Mouse (Mus musculus) forebrain, embryonic 13.5 days (tissue): ENCODE measurements around the gene Smarcc2. TPM values are rescaled to one million over a fixed set of nuclear protein-coding genes. Genes with fewer than 3 reads are reported as not detected.

Experiments used
- ATAC-seq: fragments of 200-750 bp; cut with Nextera tagmentation; 2 replicates; pipeline ENCODE4 v1.8.0; 2017
- H3K27ac ChIP-seq: fragments of 300-500 bp; sonication (generic); 2 replicates; pipeline ENCODE4 v1.5.1; 2015; ENCODE audit warnings: inconsistent platforms, mild to moderate bottlenecking, moderate library complexity
- H3K27me3 ChIP-seq: fragments of 300-500 bp; sonication (generic); 2 replicates; pipeline ENCODE4 v1.6.1; 2015; ENCODE audit warnings: mild to moderate bottlenecking, inconsistent platforms
- H3K36me3 ChIP-seq: fragments of 300-500 bp; sonication (generic); 2 replicates; pipeline ENCODE4 v1.6.1; 2015; ENCODE audit warnings: mild to moderate bottlenecking, inconsistent platforms; ENCODE audit not compliant: poor library complexity, severe bottlenecking
- H3K4me1 ChIP-seq: fragments of 300-500 bp; sonication (generic); 2 replicates; pipeline ENCODE4 v1.6.1; 2015; ENCODE audit warnings: inconsistent platforms
- H3K4me2 ChIP-seq: fragments of 300-500 bp; sonication (generic); 2 replicates; pipeline ENCODE4 v1.6.1; 2015; ENCODE audit warnings: inconsistent platforms, mild to moderate bottlenecking, moderate library complexity
- H3K4me3 ChIP-seq: fragments of 300-500 bp; sonication (generic); 2 replicates; pipeline ENCODE4 v1.5.1; 2015; ENCODE audit warnings: mild to moderate bottlenecking, inconsistent platforms
- H3K9ac ChIP-seq: fragments of 300-500 bp; sonication (generic); 2 replicates; pipeline ENCODE4 v1.6.1; 2015; ENCODE audit warnings: mild to moderate bottlenecking, inconsistent platforms
- H3K9me3 ChIP-seq: fragments of 300-500 bp; sonication (generic); replicated peaks from 2 replicates; pipeline ENCODE4 v1.6.1; 2016; ENCODE audit warnings: inconsistent platforms
- WGBS: fragments of 180-500 bp; shearing (Covaris S2); methylation state at CpG from one replicate; pipeline ENCODE4 v1.1.7; 2015; 5-methylcytosine and 5-hydroxymethylcytosine counted together
- polyA plus RNA-seq: library from polyadenylated mRNA; unstranded; fragments of >200 nt; fragmentation: Nextera tagmentation; extraction: Ambion mirVana; gene quantifications from 2 replicates; pipeline ENCODE4 v1.2.1, GENCODE M21; 2015

The Smarcc2 gene
- polyA plus RNA-seq, 1 experiment from 2014 or later: 166 TPM

GRCm38 (mm10) chr10:128429052-128429451 lies 30.0 kb upstream of the Smarcc2 start:
- peaks cover 74% of the 10 kb centered on the region for H3K36me3 ChIP-seq

GRCm38 (mm10) chr10:128429454-128429853 lies 29.6 kb upstream of the Smarcc2 start:
- ATAC-seq: no peak
- H3K4me3 ChIP-seq: no peak overlapping the region
- 89% methylated on average over 4 of the region's 4 CpGs for WGBS
- no peaks in the 10 kb centered on the region for H3K9me3 ChIP-seq
- H3K4me1 ChIP-seq: no peaks in the 10 kb centered on the region
- H3K4me2 ChIP-seq: no peak overlapping the region
- no peak overlapping the region for H3K9ac ChIP-seq
- H3K36me3 ChIP-seq: peaks cover 74% of the 10 kb centered on the region
- no peak overlapping the region for H3K27ac ChIP-seq
- no peaks in the 10 kb centered on the region for H3K27me3 ChIP-seq

More at GRCm38 (mm10) chr10:128429052-128429451, 30.0 kb upstream of the Smarcc2 start:
- no peak overlapping the region for H3K27ac ChIP-seq
- H3K9me3 ChIP-seq: no peaks in the 10 kb centered on the region
- no peak overlapping the region for H3K4me2 ChIP-seq
- H3K4me3 ChIP-seq: no peak overlapping the region
- no peak overlapping the region for H3K9ac ChIP-seq
- no peak for ATAC-seq
- no peaks in the 10 kb centered on the region for H3K4me1 ChIP-seq
- H3K27me3 ChIP-seq: no peaks in the 10 kb centered on the region
- 95% methylated on average over 5 of the region's 5 CpGs for WGBS

GRCm38 (mm10) chr10:128433417-128433816 lies 25.6 kb upstream of the Smarcc2 start:
- Histone ChIP-seq H3K27ac (no peak overlapping the region), H3K4me3 (no peak overlapping the region), H3K36me3 (peaks cover 90% of the 10 kb centered on the region), H3K27me3 (no peaks in the 10 kb centered on the region), H3K4me2 (no peak overlapping the region), H3K9ac (no peak overlapping the region), H3K9me3 (no peaks in the 10 kb centered on the region), H3K4me1 (peaks cover 4% of the 10 kb centered on the region; the same call in 1 of the 2 replicates)
- 93% methylated on average over 2 of the region's 2 CpGs for WGBS
- no peak for ATAC-seq

GRCm38 (mm10) chr10:128434681-128435080 lies 24.4 kb upstream of the Smarcc2 start:
- peaks cover 90% of the 10 kb centered on the region for H3K36me3 ChIP-seq
- 93% methylated on average over 10 of the region's 10 CpGs for WGBS
- ATAC-seq: no peak

GRCm38 (mm10) chr10:128435186-128435823 lies 23.7 kb upstream of the Smarcc2 start:
- no peak overlapping the region for H3K4me2 ChIP-seq
- H3K27ac ChIP-seq: no peak overlapping the region
- H3K4me1 ChIP-seq: peaks cover 4% of the 10 kb centered on the region; the same call in 1 of the 2 replicates
- H3K9me3 ChIP-seq: no peaks in the 10 kb centered on the region
- ATAC-seq: no peak
- peak overlapping the region; percentile 26; the same call in 1 of the 2 replicates for H3K9ac ChIP-seq
- whole genome bisulfite sequencing: 71% methylated on average over 17 of the region's 17 CpGs
- H3K27me3 ChIP-seq: no peaks in the 10 kb centered on the region
- H3K4me3 ChIP-seq: no peak overlapping the region
- peaks cover 90% of the 10 kb centered on the region for H3K36me3 ChIP-seq

More at GRCm38 (mm10) chr10:128434681-128435080, 24.4 kb upstream of the Smarcc2 start:
- Histone ChIP-seq H3K27me3 (no peaks in the 10 kb centered on the region), H3K4me2 (no peak overlapping the region), H3K9ac (no peak overlapping the region), H3K4me1 (peaks cover 4% of the 10 kb centered on the region; the same call in 1 of the 2 replicates), H3K4me3 (no peak overlapping the region), H3K27ac (no peak overlapping the region), H3K9me3 (no peaks in the 10 kb centered on the region)

- 90% methylated on average over 5 of the region's 5 CpGs for WGBS
- H3K4me1 ChIP-seq: peaks cover 4% of the 10 kb centered on the region; the same call in 1 of the 2 replicates
- no peak overlapping the region for H3K4me2 ChIP-seq
- no peak overlapping the region for H3K27ac ChIP-seq
- H3K36me3 ChIP-seq: peaks cover 90% of the 10 kb centered on the region
- H3K4me3 ChIP-seq: no peak overlapping the region
- no peaks in the 10 kb centered on the region for H3K9me3 ChIP-seq
- no peak overlapping the region for H3K9ac ChIP-seq
- ATAC-seq: no peak
- no peaks in the 10 kb centered on the region for H3K27me3 ChIP-seq
Observed at GRCm38 (mm10) chr10:128435873-128436272, 23.2 kb upstream of the Smarcc2 start.

- Histone ChIP-seq H3K4me1 (peaks cover 4% of the 10 kb centered on the region; the same call in 1 of the 2 replicates), H3K27ac (no peak overlapping the region), H3K4me3 (no peak overlapping the region), H3K4me2 (no peak overlapping the region), H3K27me3 (no peaks in the 10 kb centered on the region), H3K9ac (no peak overlapping the region), H3K36me3 (peaks cover 90% of the 10 kb centered on the region), H3K9me3 (no peaks in the 10 kb centered on the region)
- no peak for ATAC-seq
- WGBS: 94% methylated on average over 8 of the region's 8 CpGs
Observed at GRCm38 (mm10) chr10:128436376-128436775, 22.7 kb upstream of the Smarcc2 start.

- no peak for ATAC-seq
- H3K27me3 ChIP-seq: no peaks in the 10 kb centered on the region
- H3K9me3 ChIP-seq: no peaks in the 10 kb centered on the region
- peaks cover 4% of the 10 kb centered on the region; the same call in 1 of the 2 replicates for H3K4me1 ChIP-seq
- WGBS: 89% methylated on average over 10 of the region's 10 CpGs
- no peak overlapping the region for H3K4me2 ChIP-seq
- no peak overlapping the region for H3K4me3 ChIP-seq
- no peak overlapping the region for H3K9ac ChIP-seq
- no peak overlapping the region for H3K27ac ChIP-seq
- H3K36me3 ChIP-seq: peaks cover 85% of the 10 kb centered on the region
Observed at GRCm38 (mm10) chr10:128438675-128439279, 20.3 kb upstream of the Smarcc2 start.

- no peak overlapping the region for H3K4me2 ChIP-seq
- no peak overlapping the region for H3K9ac ChIP-seq
- no peak overlapping the region for H3K4me3 ChIP-seq
- H3K4me1 ChIP-seq: no peaks in the 10 kb centered on the region; the same call in 1 of the 2 replicates
- H3K27ac ChIP-seq: no peak overlapping the region
- no peaks in the 10 kb centered on the region for H3K27me3 ChIP-seq
- WGBS: 65% methylated on average over 10 of the region's 10 CpGs
- H3K9me3 ChIP-seq: no peaks in the 10 kb centered on the region
- ATAC-seq: no peak
- H3K36me3 ChIP-seq: peaks cover 69% of the 10 kb centered on the region
Observed at GRCm38 (mm10) chr10:128440407-128440806, 18.6 kb upstream of the Smarcc2 start.

- Histone ChIP-seq H3K36me3 (peaks cover 58% of the 10 kb centered on the region), H3K4me2 (no peak overlapping the region), H3K27ac (no peak overlapping the region), H3K9ac (no peak overlapping the region), H3K9me3 (no peaks in the 10 kb centered on the region), H3K4me1 (no peaks in the 10 kb centered on the region), H3K4me3 (no peak overlapping the region), H3K27me3 (no peaks in the 10 kb centered on the region)
- ATAC-seq: no peak
- 85% methylated on average over 10 of the region's 10 CpGs for WGBS
Observed at GRCm38 (mm10) chr10:128441324-128442119, 17.5 kb upstream of the Smarcc2 start.

GRCm38 (mm10) chr10:128442718-128443117 lies 16.3 kb upstream of the Smarcc2 start:
- H3K27ac ChIP-seq: no peak overlapping the region
- no peak for ATAC-seq
- H3K27me3 ChIP-seq: no peaks in the 10 kb centered on the region
- WGBS: 81% methylated on average over 1 of the region's 1 CpGs
- H3K9me3 ChIP-seq: no peaks in the 10 kb centered on the region
- H3K4me2 ChIP-seq: no peak overlapping the region
- H3K4me1 ChIP-seq: no peaks in the 10 kb centered on the region
- H3K36me3 ChIP-seq: peaks cover 47% of the 10 kb centered on the region
- no peak overlapping the region for H3K9ac ChIP-seq
- H3K4me3 ChIP-seq: no peak overlapping the region

GRCm38 (mm10) chr10:128444354-128444753 lies 14.7 kb upstream of the Smarcc2 start:
- Histone ChIP-seq H3K4me2 (no peak overlapping the region), H3K4me3 (no peak overlapping the region), H3K9me3 (no peaks in the 10 kb centered on the region), H3K36me3 (peaks cover 31% of the 10 kb centered on the region), H3K27ac (no peak overlapping the region), H3K9ac (no peak overlapping the region), H3K4me1 (no peaks in the 10 kb centered on the region), H3K27me3 (no peaks in the 10 kb centered on the region)
- ATAC-seq: no peak
- WGBS: 75% methylated on average over 6 of the region's 6 CpGs
